Mouse (Mus musculus) megakaryocyte, embryonic 14.5 days (primary cell): ENCODE data around the gene Shq1. TPM values are rescaled to one million over a fixed set of nuclear protein-coding genes. Genes with fewer than 3 reads are reported as not detected.

Source experiments
- H3K27me3 ChIP-seq: replicated peaks from 2 replicates; pipeline ENCODE3; 2012; ENCODE audit warnings: inconsistent platforms
- H3K36me3 ChIP-seq: replicated peaks from 2 replicates; pipeline ENCODE3; 2012; ENCODE audit warnings: low read length, inconsistent platforms, mixed read lengths
- H3K4me1 ChIP-seq: 2 replicates; pipeline ENCODE4 v1.6.1; 2012; ENCODE audit warnings: inconsistent platforms
- H3K4me3 ChIP-seq: replicated peaks from 2 replicates; pipeline ENCODE3; 2012; ENCODE audit warnings: moderate library complexity, mild to moderate bottlenecking, inconsistent platforms
- H3K9me3 ChIP-seq: 2 replicates; pipeline ENCODE4 v1.6.1; 2012; ENCODE audit warnings: inconsistent platforms
- FLI1 ChIP-seq: IDR thresholded peaks from 2 replicates; pipeline ENCODE4 v1.6.1; 2012; ENCODE audit warnings: low read length, inconsistent platforms, mixed read lengths
- GATA1 ChIP-seq: IDR thresholded peaks from 3 replicates; pipeline ENCODE4 v1.6.1; 2012; ENCODE audit warnings: mixed read lengths, low read length, inconsistent platforms, borderline replicate concordance
- polyA plus RNA-seq: library from polyadenylated mRNA; stranded (reverse); fragments of >175 nt; gene quantifications from 2 replicates; pipeline ENCODE4 v1.2.3, GENCODE M21; 2012; ENCODE audit warnings: low replicate concordance; ENCODE audit not compliant: insufficient read depth

The Shq1 gene
- polyA plus RNA-seq, 1 experiment, result 9.3 TPM

GRCm38 (mm10) chr6:100644631-100645030, 26.3 kb downstream of the Shq1 start:
- Histone ChIP-seq H3K4me3 (no peak overlapping the region), H3K27me3 (no peaks in the 10 kb centered on the region), H3K36me3 (peaks cover 66% of the 10 kb centered on the region), H3K9me3 (peaks cover 3% of the 10 kb centered on the region; the same call in 1 of the 2 replicates), H3K4me1 (peaks cover 18% of the 10 kb centered on the region)
- no peak for TF ChIP-seq FLI1
- TF ChIP-seq GATA1, result no peak

- TF ChIP-seq FLI1, result no peak
- no peak for TF ChIP-seq GATA1
- Histone ChIP-seq H3K4me1 (peaks cover 18% of the 10 kb centered on the region), H3K4me3 (no peak overlapping the region), H3K9me3 (peaks cover 3% of the 10 kb centered on the region; the same call in 1 of the 2 replicates), H3K27me3 (no peaks in the 10 kb centered on the region), H3K36me3 (peaks cover 64% of the 10 kb centered on the region)
These were observed 28.2 kb downstream of the Shq1 start for GRCm38 (mm10) chr6:100642786-100643185.

GRCm38 (mm10) chr6:100640591-100640990, 30.4 kb downstream of the Shq1 start:
- H3K27me3 ChIP-seq, result no peaks in the 10 kb centered on the region
- no peak overlapping the region for H3K4me3 ChIP-seq
- peaks cover 3% of the 10 kb centered on the region; the same call in 1 of the 2 replicates for H3K9me3 ChIP-seq
- peaks cover 65% of the 10 kb centered on the region for H3K36me3 ChIP-seq
- no peak for TF ChIP-seq FLI1
- no peak for TF ChIP-seq GATA1
- H3K4me1 ChIP-seq, result peaks cover 15% of the 10 kb centered on the region

GRCm38 (mm10) chr6:100629086-100629485, 41.9 kb downstream of the Shq1 start:
- peaks cover 68% of the 10 kb centered on the region for H3K36me3 ChIP-seq

GRCm38 (mm10) chr6:100628223-100628622, 42.7 kb downstream of the Shq1 start:
- no peak overlapping the region for H3K4me3 ChIP-seq
- peaks cover 10% of the 10 kb centered on the region for H3K4me1 ChIP-seq
- no peaks in the 10 kb centered on the region for H3K27me3 ChIP-seq
- no peaks in the 10 kb centered on the region for H3K9me3 ChIP-seq
- TF ChIP-seq GATA1 (no peak), FLI1 (no peak)
- peaks cover 68% of the 10 kb centered on the region for H3K36me3 ChIP-seq

More at GRCm38 (mm10) chr6:100629086-100629485, 41.9 kb downstream of the Shq1 start:
- Histone ChIP-seq H3K27me3 (no peaks in the 10 kb centered on the region), H3K4me3 (no peak overlapping the region), H3K9me3 (no peaks in the 10 kb centered on the region), H3K4me1 (peaks cover 1% of the 10 kb centered on the region)
- no peak for TF ChIP-seq FLI1
- no peak for TF ChIP-seq GATA1

GRCm38 (mm10) chr6:100623922-100624321, 47.0 kb downstream of the Shq1 start:
- Histone ChIP-seq H3K27me3 (no peaks in the 10 kb centered on the region), H3K36me3 (peaks cover 54% of the 10 kb centered on the region), H3K9me3 (no peaks in the 10 kb centered on the region), H3K4me3 (no peak overlapping the region), H3K4me1 (peaks cover 24% of the 10 kb centered on the region)
- no peak for TF ChIP-seq FLI1
- TF ChIP-seq GATA1, result no peak

GRCm38 (mm10) chr6:100622861-100623507, 48.0 kb downstream of the Shq1 start:
- Histone ChIP-seq H3K4me1 (peaks cover 24% of the 10 kb centered on the region), H3K36me3 (peaks cover 45% of the 10 kb centered on the region), H3K4me3 (no peak overlapping the region), H3K27me3 (no peaks in the 10 kb centered on the region), H3K9me3 (no peaks in the 10 kb centered on the region)
- no peak for TF ChIP-seq FLI1
- TF ChIP-seq GATA1, result no peak

GRCm38 (mm10) chr6:100620411-100620810, 50.5 kb downstream of the Shq1 start:
- H3K4me3 ChIP-seq, result no peak overlapping the region
- TF ChIP-seq FLI1, result no peak
- TF ChIP-seq GATA1, result no peak
- no peaks in the 10 kb centered on the region for H3K9me3 ChIP-seq
- no peaks in the 10 kb centered on the region for H3K27me3 ChIP-seq
- H3K36me3 ChIP-seq, result peaks cover 23% of the 10 kb centered on the region
- H3K4me1 ChIP-seq, result peaks cover 34% of the 10 kb centered on the region

- Histone ChIP-seq H3K9me3 (no peaks in the 10 kb centered on the region), H3K4me1 (peaks cover 35% of the 10 kb centered on the region), H3K27me3 (no peaks in the 10 kb centered on the region), H3K4me3 (no peak overlapping the region), H3K36me3 (peaks cover 23% of the 10 kb centered on the region)
- TF ChIP-seq GATA1 (no peak), FLI1 (no peak)
These were observed 51.6 kb downstream of the Shq1 start for GRCm38 (mm10) chr6:100619309-100619708.

GRCm38 (mm10) chr6:100616133-100616532, 54.8 kb downstream of the Shq1 start:
- Histone ChIP-seq H3K36me3 (peaks cover 33% of the 10 kb centered on the region), H3K27me3 (no peaks in the 10 kb centered on the region), H3K4me3 (no peak overlapping the region), H3K4me1 (peaks cover 29% of the 10 kb centered on the region), H3K9me3 (no peaks in the 10 kb centered on the region)
- no peak for TF ChIP-seq FLI1
- no peak for TF ChIP-seq GATA1

GRCm38 (mm10) chr6:100613593-100614267, 57.2 kb downstream of the Shq1 start:
- H3K4me3 ChIP-seq, result no peak overlapping the region
- TF ChIP-seq FLI1, result no peak
- TF ChIP-seq GATA1, result no peak
- H3K36me3 ChIP-seq, result peaks cover 31% of the 10 kb centered on the region
- no peaks in the 10 kb centered on the region for H3K27me3 ChIP-seq
- peaks cover 26% of the 10 kb centered on the region for H3K4me1 ChIP-seq
- H3K9me3 ChIP-seq, result no peaks in the 10 kb centered on the region
